Mouse (Mus musculus): ENCODE data around the gene Ech1. TPM values are rescaled to one million over a fixed set of nuclear protein-coding genes. Genes with fewer than 3 reads are reported as not detected.
A peak's percentile ranks its signal among the peaks of the same experiment; 100 is the strongest.

The Ech1 gene
- total RNA-seq, 2 experiments from 2014 or later, result 474 to 780 TPM

GRCm38 (mm10) chr7:28818861-28819452 is 6.1 kb upstream of the Ech1 start:
- no peak for DNase-seq (ENCODE audit: low spot score in 2 of 2)

- DNase-seq (ENCODE audit: low spot score in 2 of 2), result no peak
These were observed 5.4 kb upstream of the Ech1 start for GRCm38 (mm10) chr7:28819571-28819970.

- DNase-seq (ENCODE audit: low spot score in 2 of 2), result no peak
These were observed 4.4 kb upstream of the Ech1 start for GRCm38 (mm10) chr7:28820358-28821260.

GRCm38 (mm10) chr7:28821261-28821831 is 3.7 kb upstream of the Ech1 start:
- peak in 1 of 2 experiments; percentile 45 for DNase-seq (ENCODE audit: low spot score in 2 of 2)

- DNase-seq (ENCODE audit: low spot score in 2 of 2), result no peak
These were observed 2.5 kb upstream of the Ech1 start for GRCm38 (mm10) chr7:28822556-28822955.

- no peak for DNase-seq (ENCODE audit: low spot score in 2 of 2)
These were observed 1.8 kb upstream of the Ech1 start for GRCm38 (mm10) chr7:28822993-28823903.

- no peak for DNase-seq (ENCODE audit: low spot score in 2 of 2)
These were observed 1.1 kb upstream of the Ech1 start for GRCm38 (mm10) chr7:28823932-28824331.

- DNase-seq (ENCODE audit: low spot score in 2 of 2), result no peak
These were observed 827 bp downstream of the Ech1 start for GRCm38 (mm10) chr7:28825686-28826401.

- DNase-seq (ENCODE audit: low spot score in 2 of 2), result no peak
These were observed 1.4 kb downstream of the Ech1 start for GRCm38 (mm10) chr7:28826402-28826772.

GRCm38 (mm10) chr7:28827338-28827737 is 2.3 kb downstream of the Ech1 start:
- DNase-seq (ENCODE audit: low spot score in 2 of 2), result no peak

- no peak for DNase-seq (ENCODE audit: low spot score in 2 of 2)
These were observed 4.8 kb downstream of the Ech1 start for GRCm38 (mm10) chr7:28829821-28830220.

GRCm38 (mm10) chr7:28830981-28831380 is 6.0 kb downstream of the Ech1 start:
- DNase-seq (ENCODE audit: low spot score in 2 of 2), result peak in 1 of 2 experiments; percentile 15

- peak in 1 of 2 experiments; percentile 17 for DNase-seq (ENCODE audit: low spot score in 2 of 2)
These were observed 6.6 kb downstream of the Ech1 start for GRCm38 (mm10) chr7:28831411-28832125.

GRCm38 (mm10) chr7:28832137-28832536 is 7.1 kb downstream of the Ech1 start:
- peak in 1 of 2 experiments; percentile 19 for DNase-seq (ENCODE audit: low spot score in 2 of 2)

GRCm38 (mm10) chr7:28833723-28834347 is 8.8 kb downstream of the Ech1 start, which contains the start of gene Lgals4:
Lgals4 (plus strand) TSS chr7:28833854.
- DNase-seq (ENCODE audit: low spot score in 2 of 2), result no peak

- no peak for DNase-seq (ENCODE audit: low spot score in 2 of 2)
These were observed 11.9 kb downstream of the Ech1 start for GRCm38 (mm10) chr7:28836936-28837335.

- DNase-seq (ENCODE audit: low spot score in 2 of 2), result no peak
These were observed 13.3 kb downstream of the Ech1 start for GRCm38 (mm10) chr7:28838331-28838730.

- no peak for DNase-seq (ENCODE audit: low spot score in 2 of 2)
These were observed 22.3 kb downstream of the Ech1 start for GRCm38 (mm10) chr7:28847273-28847672.

GRCm38 (mm10) chr7:28849700-28850236 is 24.8 kb downstream of the Ech1 start:
- no peak for DNase-seq (ENCODE audit: low spot score in 2 of 2)

All from adrenal gland, adult 18-20 months (tissue).